Mouse (Mus musculus): ENCODE measurements at regions not wholly inside any gene's neighbourhood (a gene's known extent, or its start where the extent isn't known, plus 50 kb on each side); places are given as distances from the start of the nearest gene placed in this dataset.

- TF ChIP-seq POLR2A (IDR thresholded peaks at IDR 0.05; ENCODE audit: low read depth, low read length), result no peak
- no peak for TF ChIP-seq CTCF (IDR thresholded peaks at IDR 0.05; ENCODE audit: borderline replicate concordance, insufficient read depth, low read length)
Measured at GRCm38 (mm10) chr7:136213057-136213961, 497.1 kb upstream of the Mki67 start.

All from embryonic fibroblast, embryonic 13.5 days (primary cell).